In genomic region chr8:70691727-70692231, GRCm38 (mm10) we compare ENCODE assay signal across 9 mouse cellular contexts. TPM values are rescaled to one million over a fixed set of nuclear protein-coding genes. Genes with fewer than 3 reads are reported as not detected.
A peak's percentile ranks its signal among the peaks of the same experiment; 100 is the strongest.
DNase-seq lines count a peak whose midpoint lies in the region; ATAC-seq lines count a peak whose summit lies in the region.
"Had no signal": no experiment of that assay in that cellular context is flagged by ENCODE, and none has a peak within 500 bp of the region (broad histone marks: within the 10 kb centered on the region; RNA-seq: fewer than 3 reads in every experiment).

No protein-coding gene starts in this region.

- H3K4me2 ChIP-seq in embryonic facial prominence, embryonic 12.5 days (replicated peaks): peak overlapping the region; percentile 54
- H3K4me2 ChIP-seq in midbrain, embryonic 12.5 days (replicated peaks): peak overlapping the region; percentile 50

- ATAC-seq in embryonic facial prominence, embryonic 12.5 days (ENCODE audit: insufficient number of reproducible peaks, insufficient read depth, low FRiP score, low TSS enrichment): peak; percentile 58; the same call in 1 of the 2 replicates
- peak; percentile 61 for ATAC-seq in midbrain, embryonic 12.5 days (ENCODE audit: low FRiP score, low read depth)

- WGBS in heart, embryonic 10.5 days: under 1% methylated on average over 20 of the region's 20 CpGs
- WGBS in embryonic facial prominence, embryonic 12.5 days: 0% methylated on average over 12 of the region's 20 CpGs
- 1% methylated on average over 20 of the region's 20 CpGs for WGBS in midbrain, embryonic 12.5 days

- H3K27me3 ChIP-seq in heart, embryonic 10.5 days (ENCODE audit: insufficient read depth, poor library complexity, severe bottlenecking): no peaks in the 10 kb centered on the region
- no peaks in the 10 kb centered on the region for H3K27me3 ChIP-seq in embryonic facial prominence, embryonic 12.5 days
- peaks cover 7% of the 10 kb centered on the region; the same call in 1 of the 2 replicates for H3K27me3 ChIP-seq in midbrain, embryonic 12.5 days

- peak overlapping the region; percentile 91 for H3K27ac ChIP-seq in heart, embryonic 10.5 days
- H3K27ac ChIP-seq in embryonic facial prominence, embryonic 12.5 days: peak overlapping the region; percentile 81
- peak overlapping the region; percentile 77 for H3K27ac ChIP-seq in midbrain, embryonic 12.5 days (replicated peaks)

- H3K4me1 ChIP-seq in heart, embryonic 10.5 days: peaks cover 44% of the 10 kb centered on the region
- H3K4me1 ChIP-seq in embryonic facial prominence, embryonic 12.5 days: peaks cover 38% of the 10 kb centered on the region
- H3K4me1 ChIP-seq in midbrain, embryonic 12.5 days: peaks cover 35% of the 10 kb centered on the region

- peak overlapping the region; percentile 51 for H3K9ac ChIP-seq in embryonic facial prominence, embryonic 12.5 days
- H3K9ac ChIP-seq in midbrain, embryonic 12.5 days (replicated peaks): peak overlapping the region; percentile 54

- H3K36me3 ChIP-seq in heart, embryonic 10.5 days: no peaks in the 10 kb centered on the region
- H3K36me3 ChIP-seq in embryonic facial prominence, embryonic 12.5 days: no peaks in the 10 kb centered on the region
- H3K36me3 ChIP-seq in midbrain, embryonic 12.5 days: no peaks in the 10 kb centered on the region

- H3K9me3 ChIP-seq in heart, embryonic 10.5 days: no peaks in the 10 kb centered on the region
- no peaks in the 10 kb centered on the region for H3K9me3 ChIP-seq in embryonic facial prominence, embryonic 12.5 days
- no peaks in the 10 kb centered on the region for H3K9me3 ChIP-seq in midbrain, embryonic 12.5 days

- H3K4me3 ChIP-seq in heart, embryonic 10.5 days: peak overlapping the region; percentile 53
- peak overlapping the region; percentile 25 for H3K4me3 ChIP-seq in embryonic facial prominence, embryonic 12.5 days
- H3K4me3 ChIP-seq in midbrain, embryonic 12.5 days: peak overlapping the region; percentile 30

- peak; percentile 87 for DNase-seq in heart, embryonic 10.5 days (ENCODE audit: low spot score)
- no peak for DNase-seq in heart, adult 18-20 months
- DNase-seq in kidney, adult 8-10 months: peak; percentile 61 to 75
- no peak for DNase-seq in urinary bladder, postnatal 14 days (ENCODE audit: low spot score)
- DNase-seq in urinary bladder, postnatal 25 days (ENCODE audit: low spot score): no peak
- DNase-seq in left cerebral cortex, adult 11 months (ENCODE audit: low spot score): no peak

RNA-seq across cellular contexts. Expression of gene Jund, which starts 7.0 kb away (rescaled TPM):
- 76.3 and 116 TPM in 2 replicates for polyA plus RNA-seq in heart, embryonic 10.5 days (2016; fragmentation: Nextera tagmentation; extraction: Ambion mirVana)
- total RNA-seq in heart, adult 18-20 months (2021): 100 to 1,000 TPM; 129 to 138 TPM
- polyA plus RNA-seq in embryonic facial prominence, embryonic 12.5 days (2016; fragmentation: Nextera tagmentation; extraction: Ambion mirVana): 142 and 150 TPM in 2 replicates
- polyA plus RNA-seq in midbrain, embryonic 12.5 days (2016; fragmentation: Nextera tagmentation; extraction: Ambion mirVana): 206 and 213 TPM in 2 replicates

RNA-seq across cellular contexts. Expression of gene Iqcn, which starts 11.5 kb away (rescaled TPM):
- not detected in 2 replicates for polyA plus RNA-seq in heart, embryonic 10.5 days (2016; fragmentation: Nextera tagmentation; extraction: Ambion mirVana)
- total RNA-seq in heart, adult 18-20 months (2021): under 1 TPM in 1 of 2 experiments, not detected in 1; 0.05 TPM
- polyA plus RNA-seq in embryonic facial prominence, embryonic 12.5 days (2016; fragmentation: Nextera tagmentation; extraction: Ambion mirVana): not detected in 2 replicates
- 0.04 TPM in 1 of 2 replicates, not detected in the other for polyA plus RNA-seq in midbrain, embryonic 12.5 days (2016; fragmentation: Nextera tagmentation; extraction: Ambion mirVana)

RNA-seq across cellular contexts. Expression of gene Lsm4, which starts 18.7 kb away (rescaled TPM):
- polyA plus RNA-seq in heart, embryonic 10.5 days (2016; fragmentation: Nextera tagmentation; extraction: Ambion mirVana): 344 and 410 TPM in 2 replicates
- total RNA-seq in heart, adult 18-20 months (2021): 10 to 100 TPM; 66.7 to 73.1 TPM
- 303 and 326 TPM in 2 replicates for polyA plus RNA-seq in embryonic facial prominence, embryonic 12.5 days (2016; fragmentation: Nextera tagmentation; extraction: Ambion mirVana)
- polyA plus RNA-seq in midbrain, embryonic 12.5 days (2016; fragmentation: Nextera tagmentation; extraction: Ambion mirVana): 255 and 263 TPM in 2 replicates

RNA-seq across cellular contexts. Expression of gene Gm3336, which starts 26.6 kb away (rescaled TPM):
- polyA plus RNA-seq in heart, embryonic 10.5 days (2016; fragmentation: Nextera tagmentation; extraction: Ambion mirVana): not detected in 2 replicates
- total RNA-seq in heart, adult 18-20 months (2021): not detected
- not detected in 2 replicates for polyA plus RNA-seq in embryonic facial prominence, embryonic 12.5 days (2016; fragmentation: Nextera tagmentation; extraction: Ambion mirVana)
- polyA plus RNA-seq in midbrain, embryonic 12.5 days (2016; fragmentation: Nextera tagmentation; extraction: Ambion mirVana): not detected in 2 replicates
- polyA plus RNA-seq: C2C12 had no signal

RNA-seq across cellular contexts. Expression of gene Pgpep1, which starts 31.6 kb away (rescaled TPM):
- 38.0 and 42.0 TPM in 2 replicates for polyA plus RNA-seq in heart, embryonic 10.5 days (2016; fragmentation: Nextera tagmentation; extraction: Ambion mirVana)
- 10 to 100 TPM; 40.5 to 41.1 TPM for total RNA-seq in heart, adult 18-20 months (2021)
- 59.5 and 70.4 TPM in 2 replicates for polyA plus RNA-seq in embryonic facial prominence, embryonic 12.5 days (2016; fragmentation: Nextera tagmentation; extraction: Ambion mirVana)
- polyA plus RNA-seq in midbrain, embryonic 12.5 days (2016; fragmentation: Nextera tagmentation; extraction: Ambion mirVana): 82.7 and 93.7 TPM in 2 replicates

Comparison
In these comparisons a context has a peak if more than half of its experiments do, and no peak if none do; other contexts are left out.
1. DNase-seq: peak in heart, embryonic 10.5 days (single experiment) and kidney, adult 8-10 months (2 of 2); none in heart, adult 18-20 months (0 of 2), urinary bladder, postnatal 14 days (single experiment), urinary bladder, postnatal 25 days (single experiment) and left cerebral cortex, adult 11 months (single experiment).
2. Peak in every context shown above with its lines, with median percentiles within 50 percentile points of each other: H3K27ac ChIP-seq and H3K4me3 ChIP-seq.